Mouse (Mus musculus): ENCODE results near the gene Tph2. TPM values are rescaled to one million over a fixed set of nuclear protein-coding genes. Genes with fewer than 3 reads are reported as not detected.

Tph2 gene
- polyA plus RNA-seq, 1 experiment from 2014 or later = 0.12 TPM

GRCm38 (mm10) chr10:115061498-115061897 is 123.3 kb downstream of the Tph2 start:
- ATAC-seq (ENCODE audit: insufficient number of reproducible peaks, low FRiP score, low TSS enrichment, low read depth) = no peak
- no peak overlapping the region for H3K9ac ChIP-seq
- H3K9me3 ChIP-seq (replicated peaks) = no peaks in the 10 kb centered on the region
- H3K27me3 ChIP-seq = no peaks in the 10 kb centered on the region
- H3K4me3 ChIP-seq (replicated peaks) = no peak overlapping the region
- no peak overlapping the region for H3K27ac ChIP-seq (replicated peaks)
- no peaks in the 10 kb centered on the region for H3K4me1 ChIP-seq
- H3K36me3 ChIP-seq = no peaks in the 10 kb centered on the region
- no peak overlapping the region for H3K4me2 ChIP-seq (replicated peaks)
- WGBS = 44% methylated on average over 2 of the region's 2 CpGs

- 72% methylated on average over 7 of the region's 7 CpGs for WGBS
- no peak for ATAC-seq (ENCODE audit: insufficient number of reproducible peaks, low FRiP score, low TSS enrichment, low read depth)
Observed at GRCm38 (mm10) chr10:115060759-115061158, 124.1 kb downstream of the Tph2 start.

DNA sequence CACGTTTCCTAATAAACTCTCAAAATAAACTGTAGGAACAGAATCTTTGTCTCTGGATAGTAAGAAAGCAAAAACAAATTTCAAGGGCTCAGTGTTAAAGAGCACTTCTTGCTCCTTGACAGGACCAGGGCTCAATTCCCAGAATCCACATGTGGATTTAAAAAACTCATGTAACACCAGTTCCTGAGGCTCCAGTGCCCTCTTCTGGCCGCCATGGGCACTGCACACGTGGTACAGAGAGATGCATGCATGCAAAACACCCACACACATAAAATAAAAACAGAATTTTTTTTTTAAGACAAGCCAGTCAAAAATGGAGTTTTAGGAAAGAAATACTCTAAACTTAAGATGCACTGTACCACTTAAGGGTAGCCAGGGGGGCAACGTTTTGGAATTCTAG is 133.2 kb downstream of the Tph2 start:
- H3K4me3 ChIP-seq (replicated peaks) = no peak overlapping the region
- WGBS = 61% methylated on average over 4 of the region's 4 CpGs
- no peaks in the 10 kb centered on the region for H3K4me1 ChIP-seq
- no peaks in the 10 kb centered on the region for H3K9me3 ChIP-seq (replicated peaks)
- H3K36me3 ChIP-seq = no peaks in the 10 kb centered on the region
- no peak overlapping the region for H3K4me2 ChIP-seq (replicated peaks)
- H3K27ac ChIP-seq (replicated peaks) = no peak overlapping the region
- H3K9ac ChIP-seq = no peak overlapping the region
- ATAC-seq (ENCODE audit: insufficient number of reproducible peaks, low FRiP score, low TSS enrichment, low read depth) = no peak
- H3K27me3 ChIP-seq = no peaks in the 10 kb centered on the region

More at GRCm38 (mm10) chr10:115060759-115061158, 124.1 kb downstream of the Tph2 start:
- Histone ChIP-seq H3K27ac (replicated peaks) (no peak overlapping the region), H3K9ac (no peak overlapping the region), H3K4me1 (no peaks in the 10 kb centered on the region), H3K4me3 (replicated peaks) (no peak overlapping the region), H3K36me3 (no peaks in the 10 kb centered on the region), H3K27me3 (no peaks in the 10 kb centered on the region), H3K4me2 (replicated peaks) (no peak overlapping the region), H3K9me3 (replicated peaks) (no peaks in the 10 kb centered on the region)

- Histone ChIP-seq H3K4me3 (replicated peaks) (no peak overlapping the region), H3K9me3 (replicated peaks) (no peaks in the 10 kb centered on the region), H3K4me1 (no peaks in the 10 kb centered on the region), H3K27me3 (no peaks in the 10 kb centered on the region), H3K4me2 (replicated peaks) (no peak overlapping the region), H3K36me3 (no peaks in the 10 kb centered on the region), H3K9ac (no peak overlapping the region), H3K27ac (replicated peaks) (no peak overlapping the region)
- 88% methylated on average over 12 of the region's 12 CpGs for WGBS
- ATAC-seq (ENCODE audit: insufficient number of reproducible peaks, low FRiP score, low TSS enrichment, low read depth) = no peak
Observed at GRCm38 (mm10) chr10:115050674-115051073, 134.1 kb downstream of the Tph2 start.

GRCm38 (mm10) chr10:115050178-115050577 is 134.6 kb downstream of the Tph2 start:
- Histone ChIP-seq H3K27ac (replicated peaks) (no peak overlapping the region), H3K9ac (no peak overlapping the region), H3K4me1 (no peaks in the 10 kb centered on the region), H3K9me3 (replicated peaks) (no peaks in the 10 kb centered on the region), H3K36me3 (no peaks in the 10 kb centered on the region), H3K4me2 (replicated peaks) (no peak overlapping the region), H3K27me3 (no peaks in the 10 kb centered on the region), H3K4me3 (replicated peaks) (no peak overlapping the region)
- no peak for ATAC-seq (ENCODE audit: insufficient number of reproducible peaks, low FRiP score, low TSS enrichment, low read depth)
- WGBS = 62% methylated on average over 8 of the region's 8 CpGs

DNA sequence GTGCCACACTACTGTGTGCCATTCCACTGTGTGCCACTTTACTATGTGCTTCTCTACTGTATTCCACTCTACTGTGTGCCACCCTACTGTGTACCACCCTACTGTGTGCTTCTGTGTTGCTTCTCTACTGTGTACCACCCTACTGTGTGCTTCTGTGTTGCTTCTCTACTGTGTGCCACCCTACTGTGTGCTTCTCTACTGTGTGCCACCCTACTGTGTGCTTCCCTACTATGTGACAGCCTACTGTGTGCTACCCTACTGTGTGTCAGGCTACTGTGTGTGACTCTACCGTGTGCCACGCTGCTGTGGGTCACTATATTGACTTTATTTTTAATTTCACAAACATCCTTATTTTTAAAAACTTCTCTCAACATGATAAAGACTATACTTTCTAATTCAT is 136.3 kb downstream of the Tph2 start:
- no peak overlapping the region for H3K4me2 ChIP-seq (replicated peaks)
- ATAC-seq (ENCODE audit: insufficient number of reproducible peaks, low FRiP score, low TSS enrichment, low read depth) = no peak
- no peak overlapping the region for H3K9ac ChIP-seq
- no peaks in the 10 kb centered on the region for H3K27me3 ChIP-seq
- H3K27ac ChIP-seq (replicated peaks) = no peak overlapping the region
- no peaks in the 10 kb centered on the region for H3K36me3 ChIP-seq
- H3K4me3 ChIP-seq (replicated peaks) = no peak overlapping the region
- no peaks in the 10 kb centered on the region for H3K4me1 ChIP-seq
- WGBS = 92% methylated on average over 2 of the region's 2 CpGs
- H3K9me3 ChIP-seq (replicated peaks) = no peaks in the 10 kb centered on the region

DNA sequence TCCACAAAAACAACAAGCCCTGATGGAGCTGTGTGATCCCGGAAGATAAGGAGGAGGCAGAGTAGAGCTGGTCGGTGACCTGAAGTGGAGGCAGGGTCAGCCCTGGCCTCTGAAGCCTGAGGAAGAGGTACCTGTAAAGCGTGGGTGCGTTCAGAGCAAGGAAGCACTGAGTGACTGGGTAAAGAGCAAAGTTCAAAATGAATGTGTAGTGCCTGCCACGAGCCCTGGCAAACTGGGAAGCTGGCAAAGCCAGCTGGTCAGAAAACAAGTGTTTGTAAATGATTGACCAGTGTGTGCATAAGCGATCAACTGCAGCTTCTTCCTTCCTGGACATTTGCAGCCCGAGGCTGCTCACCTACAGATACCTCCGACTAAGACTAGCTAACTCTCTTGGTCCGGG is 149.1 kb downstream of the Tph2 start:
- no peaks in the 10 kb centered on the region for H3K27me3 ChIP-seq
- ATAC-seq (ENCODE audit: insufficient number of reproducible peaks, low FRiP score, low TSS enrichment, low read depth) = no peak
- H3K36me3 ChIP-seq = no peaks in the 10 kb centered on the region
- H3K9ac ChIP-seq = no peak overlapping the region
- H3K9me3 ChIP-seq (replicated peaks) = no peaks in the 10 kb centered on the region
- no peak overlapping the region for H3K4me3 ChIP-seq (replicated peaks)
- WGBS = 92% methylated on average over 9 of the region's 9 CpGs
- no peak overlapping the region for H3K27ac ChIP-seq (replicated peaks)
- H3K4me1 ChIP-seq = no peaks in the 10 kb centered on the region
- no peak overlapping the region for H3K4me2 ChIP-seq (replicated peaks)

Other genes with a start within 250 kb of the Tph2 start
- gene Tbc1d15, start 66.4 kb upstream of the Tph2 start, polyA plus RNA-seq (2015; fragmentation: Nextera tagmentation; extraction: Ambion mirVana) = 55.8 and 56.2 TPM in 2 replicates
- gene Rab21, start 130.6 kb upstream of the Tph2 start, polyA plus RNA-seq (2015; fragmentation: Nextera tagmentation; extraction: Ambion mirVana) = 4.6 and 5.4 TPM in 2 replicates
- gene Tmem19, start 177.5 kb upstream of the Tph2 start, polyA plus RNA-seq (2015; fragmentation: Nextera tagmentation; extraction: Ambion mirVana) = 25.0 and 25.8 TPM in 2 replicates
- 22.4 and 24.3 TPM in 2 replicates for gene Thap2, start 199.4 kb upstream of the Tph2 start, polyA plus RNA-seq (2015; fragmentation: Nextera tagmentation; extraction: Ambion mirVana)
- 22.0 and 23.7 TPM in 2 replicates for gene Zfc3h1, start 199.9 kb upstream of the Tph2 start, polyA plus RNA-seq (2015; fragmentation: Nextera tagmentation; extraction: Ambion mirVana)

All from embryonic facial prominence, embryonic 15.5 days (tissue).